Mouse (Mus musculus) hindbrain, embryonic 10.5 days (tissue): ENCODE results near the gene Clca2. TPM values are rescaled to one million over a fixed set of nuclear protein-coding genes. Genes with fewer than 3 reads are reported as not detected.
A peak's percentile ranks its signal among the peaks of the same experiment; 100 is the strongest.

ENCODE experiments used
- DNase-seq: peaks from one replicate; pipeline ENCODE4 v3.0.0-alpha.2; 2017; ENCODE audit warnings: low spot score
- H3K27ac ChIP-seq: fragments of 300-500 bp; sonication (generic); 2 replicates; pipeline ENCODE4 v1.5.1; 2016; ENCODE audit warnings: mild to moderate bottlenecking, moderate library complexity
- H3K27me3 ChIP-seq: fragments of 300-500 bp; sonication (generic); 2 replicates; pipeline ENCODE4 v1.6.1; 2016; ENCODE audit warnings: mild to moderate bottlenecking; ENCODE audit not compliant: poor library complexity, insufficient read depth, severe bottlenecking
- H3K36me3 ChIP-seq: fragments of 300-500 bp; sonication (generic); 2 replicates; pipeline ENCODE4 v1.6.1; 2016; ENCODE audit warnings: mild to moderate bottlenecking, moderate library complexity
- H3K4me1 ChIP-seq: fragments of 300-500 bp; sonication (generic); replicated peaks from 2 replicates; pipeline ENCODE4 v1.6.1; 2016; ENCODE audit warnings: mild to moderate bottlenecking
- H3K4me3 ChIP-seq: fragments of 300-500 bp; sonication (generic); 2 replicates; pipeline ENCODE4 v1.5.1; 2016; ENCODE audit warnings: mild to moderate bottlenecking, moderate library complexity
- H3K9me3 ChIP-seq: fragments of 300-500 bp; sonication (generic); 2 replicates; pipeline ENCODE4 v1.6.1; 2016; ENCODE audit warnings: mild to moderate bottlenecking, moderate library complexity
- WGBS: fragments of 180-500 bp; shearing (Covaris S2); methylation state at CpG from one replicate; pipeline ENCODE4 v1.1.7; 2016; 5-methylcytosine and 5-hydroxymethylcytosine counted together
- polyA plus RNA-seq: library from polyadenylated mRNA; unstranded; fragments of >200 nt; fragmentation: Nextera tagmentation; extraction: Ambion mirVana; gene quantifications from 2 replicates; pipeline ENCODE4 v1.2.1, GENCODE M21; 2016

Clca2 gene
- polyA plus RNA-seq = 0.17 and 0.39 TPM in 2 replicates

GRCm38 (mm10) chr3:145099291-145099690, at the start of gene Clca2:
Gene Clca2, minus strand, starts transcription at chr3:145099443.
- 65% methylated on average over 6 of the region's 6 CpGs for WGBS
- no peaks in the 10 kb centered on the region for H3K27me3 ChIP-seq
- DNase-seq = no peak
- H3K9me3 ChIP-seq = no peaks in the 10 kb centered on the region
- no peaks in the 10 kb centered on the region for H3K36me3 ChIP-seq
- no peak within 1 kb of the TSS for H3K4me3 ChIP-seq
- H3K27ac ChIP-seq = no peak within 1 kb of the TSS
- no peaks in the 10 kb centered on the region for H3K4me1 ChIP-seq

- no peak for DNase-seq
- no peaks in the 10 kb centered on the region for H3K4me1 ChIP-seq
- no peak overlapping the region for H3K27ac ChIP-seq
- H3K4me3 ChIP-seq = no peak overlapping the region
- no peaks in the 10 kb centered on the region for H3K9me3 ChIP-seq
- no peaks in the 10 kb centered on the region for H3K27me3 ChIP-seq
- H3K36me3 ChIP-seq = peaks cover 50% of the 10 kb centered on the region
Observed at GRCm38 (mm10) chr3:145147952-145148351, 48.7 kb upstream of the Clca2 start.

- Histone ChIP-seq H3K4me3 (no peak overlapping the region), H3K4me1 (no peaks in the 10 kb centered on the region), H3K9me3 (no peaks in the 10 kb centered on the region), H3K27ac (no peak overlapping the region), H3K27me3 (no peaks in the 10 kb centered on the region), H3K36me3 (peaks cover 51% of the 10 kb centered on the region)
- no peak for DNase-seq
- 82% methylated on average over 2 of the region's 2 CpGs for WGBS
Observed at GRCm38 (mm10) chr3:145147483-145147882, 48.2 kb upstream of the Clca2 start.

- Histone ChIP-seq H3K27me3 (no peaks in the 10 kb centered on the region), H3K4me1 (no peaks in the 10 kb centered on the region), H3K9me3 (no peaks in the 10 kb centered on the region), H3K36me3 (peaks cover 51% of the 10 kb centered on the region), H3K4me3 (no peak overlapping the region), H3K27ac (no peak overlapping the region)
- DNase-seq = no peak
- WGBS = 94% methylated on average over 9 of the region's 9 CpGs
Observed at GRCm38 (mm10) chr3:145146871-145147270, 47.6 kb upstream of the Clca2 start.

- H3K4me3 ChIP-seq = no peak overlapping the region
- 87% methylated on average over 10 of the region's 10 CpGs for WGBS
- H3K4me1 ChIP-seq = no peaks in the 10 kb centered on the region
- H3K36me3 ChIP-seq = peaks cover 43% of the 10 kb centered on the region
- no peak for DNase-seq
- no peaks in the 10 kb centered on the region for H3K27me3 ChIP-seq
- no peaks in the 10 kb centered on the region for H3K9me3 ChIP-seq
- no peak overlapping the region for H3K27ac ChIP-seq
Observed at GRCm38 (mm10) chr3:145143856-145144255, 44.6 kb upstream of the Clca2 start.

GRCm38 (mm10) chr3:145142925-145143324, 43.7 kb upstream of the Clca2 start:
- H3K27ac ChIP-seq = no peak overlapping the region
- H3K9me3 ChIP-seq = no peaks in the 10 kb centered on the region
- H3K4me1 ChIP-seq = no peaks in the 10 kb centered on the region
- DNase-seq = no peak
- H3K27me3 ChIP-seq = no peaks in the 10 kb centered on the region
- H3K36me3 ChIP-seq = peaks cover 38% of the 10 kb centered on the region
- no peak overlapping the region for H3K4me3 ChIP-seq

- peaks cover 44% of the 10 kb centered on the region for H3K36me3 ChIP-seq
- WGBS = 88% methylated on average over 4 of the region's 4 CpGs
- H3K4me3 ChIP-seq = no peak overlapping the region
- H3K4me1 ChIP-seq = no peaks in the 10 kb centered on the region
- no peak for DNase-seq
- H3K9me3 ChIP-seq = no peaks in the 10 kb centered on the region
- no peak overlapping the region for H3K27ac ChIP-seq
- no peaks in the 10 kb centered on the region for H3K27me3 ChIP-seq
Observed at GRCm38 (mm10) chr3:145140236-145140635, 41.0 kb upstream of the Clca2 start.

GRCm38 (mm10) chr3:145131210-145131868, 32.1 kb upstream of the Clca2 start:
- H3K4me3 ChIP-seq = no peak overlapping the region
- H3K9me3 ChIP-seq = no peaks in the 10 kb centered on the region
- H3K4me1 ChIP-seq = no peaks in the 10 kb centered on the region
- DNase-seq = peak; percentile 13
- 37% methylated on average over 3 of the region's 3 CpGs for WGBS
- H3K36me3 ChIP-seq = peaks cover 80% of the 10 kb centered on the region
- no peak overlapping the region for H3K27ac ChIP-seq
- H3K27me3 ChIP-seq = no peaks in the 10 kb centered on the region

- H3K27me3 ChIP-seq = no peaks in the 10 kb centered on the region
- H3K36me3 ChIP-seq = peaks cover 68% of the 10 kb centered on the region
- H3K4me1 ChIP-seq = no peaks in the 10 kb centered on the region
Observed at GRCm38 (mm10) chr3:145129356-145129755, 30.1 kb upstream of the Clca2 start.

GRCm38 (mm10) chr3:145126618-145127017, 27.4 kb upstream of the Clca2 start:
- peaks cover 46% of the 10 kb centered on the region for H3K36me3 ChIP-seq
- DNase-seq = no peak
- 95% methylated on average over 2 of the region's 2 CpGs for WGBS
- no peak overlapping the region for H3K27ac ChIP-seq
- no peaks in the 10 kb centered on the region for H3K27me3 ChIP-seq
- no peaks in the 10 kb centered on the region for H3K9me3 ChIP-seq
- H3K4me3 ChIP-seq = no peak overlapping the region
- H3K4me1 ChIP-seq = no peaks in the 10 kb centered on the region

More at GRCm38 (mm10) chr3:145129356-145129755, 30.1 kb upstream of the Clca2 start:
- no peak for DNase-seq
- Histone ChIP-seq H3K9me3 (no peaks in the 10 kb centered on the region), H3K4me3 (no peak overlapping the region), H3K27ac (no peak overlapping the region)

GRCm38 (mm10) chr3:145119425-145119824, 20.2 kb upstream of the Clca2 start:
- Histone ChIP-seq H3K9me3 (no peaks in the 10 kb centered on the region), H3K4me3 (peak overlapping the region; percentile 78), H3K27ac (peak overlapping the region; percentile 99; the same call in 1 of the 2 replicates), H3K36me3 (0 out of 2 replicates have a peak, but pooled peaks cover 4% of the 10 kb centered on the region), H3K4me1 (peaks cover 16% of the 10 kb centered on the region), H3K27me3 (no peaks in the 10 kb centered on the region)
- DNase-seq = no peak
- WGBS = 80% methylated on average over 7 of the region's 7 CpGs

GRCm38 (mm10) chr3:145119002-145119358, 19.7 kb upstream of the Clca2 start:
- H3K27ac ChIP-seq = peak overlapping the region; percentile 99
- no peaks in the 10 kb centered on the region for H3K27me3 ChIP-seq
- no peaks in the 10 kb centered on the region for H3K9me3 ChIP-seq
- 9% methylated on average over 14 of the region's 14 CpGs for WGBS
- 0 out of 2 replicates have a peak, but pooled peaks cover under 1% of the 10 kb centered on the region for H3K36me3 ChIP-seq
- peak overlapping the region; percentile 78 for H3K4me3 ChIP-seq
- DNase-seq = no peak
- peaks cover 16% of the 10 kb centered on the region for H3K4me1 ChIP-seq

- peak within 1 kb of the TSS; percentile 78 for H3K4me3 ChIP-seq
- H3K4me1 ChIP-seq = peaks cover 16% of the 10 kb centered on the region
- no peaks in the 10 kb centered on the region for H3K36me3 ChIP-seq
- no peaks in the 10 kb centered on the region for H3K9me3 ChIP-seq
- H3K27me3 ChIP-seq = no peaks in the 10 kb centered on the region
- WGBS = under 1% methylated on average over 57 of the region's 57 CpGs
- H3K27ac ChIP-seq = peak within 1 kb of the TSS; percentile 99
- DNase-seq = peak; percentile 98
Observed at GRCm38 (mm10) chr3:145118254-145119001, 19.2 kb upstream of the Clca2 start, which contains the start of gene Odf2l. Gene Odf2l, plus strand, starts transcription at chr3:145118588.
